Comparison of ENCODE assay signal across 22 mouse cellular contexts in the genomic region with DNA sequence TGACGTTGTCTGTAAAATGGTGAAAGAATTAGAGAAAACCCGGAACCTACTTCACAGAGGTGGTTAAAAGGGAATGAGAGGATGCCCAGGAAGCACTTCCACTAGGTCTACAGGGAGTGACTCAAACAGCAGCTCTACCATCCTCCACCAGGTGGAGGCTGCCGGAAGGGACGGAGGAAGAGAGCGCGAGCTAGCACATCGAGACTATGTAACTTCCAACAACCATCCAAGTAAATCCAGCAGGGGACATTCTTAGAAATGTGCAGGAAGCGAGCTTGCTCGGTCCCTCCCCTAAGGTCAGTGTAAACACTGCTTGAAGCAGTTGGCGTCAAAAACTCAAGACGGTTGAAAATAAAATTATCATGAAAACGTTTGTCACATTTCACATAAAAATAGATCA. TPM values are rescaled to one million over a fixed set of nuclear protein-coding genes. Genes with fewer than 3 reads are reported as not detected.
DNase-seq lines count a peak whose midpoint lies in the region; ATAC-seq and TF ChIP-seq lines count a peak whose summit lies in the region.
"Had no signal": no experiment of that assay in that cellular context is flagged by ENCODE, and none has a peak within 500 bp of the region (broad histone marks: within the 10 kb centered on the region; RNA-seq: fewer than 3 reads in every experiment).

No protein-coding gene starts in this region.

- H3K27me3 ChIP-seq in intestine, postnatal 0 days (replicated peaks; ENCODE audit: control insufficient read depth, insufficient read depth, low read length), result peaks cover 28% of the 10 kb centered on the region
- H3K27me3 ChIP-seq in intestine, embryonic 16.5 days (replicated peaks; ENCODE audit: control insufficient read depth, insufficient read depth, low read length), result peaks cover 9% of the 10 kb centered on the region
- peaks cover 12% of the 10 kb centered on the region for H3K27me3 ChIP-seq in liver, embryonic 14.5 days (ENCODE audit: control insufficient read depth, insufficient read depth, low read length)
- no peaks in the 10 kb centered on the region for H3K27me3 ChIP-seq in midbrain, postnatal 0 days (ENCODE audit: insufficient read depth, low read length)
- H3K27me3 ChIP-seq in midbrain, embryonic 14.5 days (ENCODE audit: control insufficient read depth, insufficient read depth, low read length), result peaks cover 5% of the 10 kb centered on the region
- H3K27me3 ChIP-seq in stomach, postnatal 0 days (ENCODE audit: control insufficient read depth, insufficient read depth, low read length), result no peaks in the 10 kb centered on the region
- H3K27me3 ChIP-seq: CH12.LX had no signal

- peak; percentile 43; the same call in 1 of the 2 replicates for TF ChIP-seq CTCF in intestine, postnatal 0 days (IDR thresholded peaks at IDR 0.05; ENCODE audit: low read depth)
- 0 out of 2 replicates have a peak, but pooled peaks have one; percentile 10 for TF ChIP-seq CTCF in liver, embryonic 14.5 days (IDR thresholded peaks at IDR 0.05; ENCODE audit: low read depth)
- peak; percentile 44 for TF ChIP-seq CTCF in midbrain, postnatal 0 days (IDR thresholded peaks at IDR 0.05)
- peak; percentile 51 for TF ChIP-seq CTCF in stomach, postnatal 0 days (IDR thresholded peaks at IDR 0.05; ENCODE audit: low read depth)

- H3K9ac ChIP-seq in intestine, postnatal 0 days (ENCODE audit: low read depth, low read length), result no peak overlapping the region
- H3K9ac ChIP-seq in intestine, embryonic 16.5 days (ENCODE audit: low read depth, low read length), result no peak overlapping the region
- H3K9ac ChIP-seq in liver, embryonic 14.5 days (replicated peaks), result no peak overlapping the region
- H3K9ac ChIP-seq in midbrain, postnatal 0 days (replicated peaks; ENCODE audit: low read length, poor library complexity, severe bottlenecking), result no peak overlapping the region
- no peak overlapping the region for H3K9ac ChIP-seq in midbrain, embryonic 14.5 days (replicated peaks; ENCODE audit: low read length)
- H3K9ac ChIP-seq in stomach, postnatal 0 days (ENCODE audit: low read length), result no peak overlapping the region
- H3K9ac ChIP-seq: midbrain, embryonic 13.5 days; neural tube, embryonic 13.5 days had no signal

- no peak for TF ChIP-seq EP300 in liver, embryonic 14.5 days (IDR thresholded peaks at IDR 0.05; ENCODE audit: low read depth)
- no peak for TF ChIP-seq EP300 in stomach, postnatal 0 days (optimal IDR thresholded peaks at IDR 0.05)

- H3K36me3 ChIP-seq in intestine, postnatal 0 days (ENCODE audit: control insufficient read depth, insufficient read depth), result no peaks in the 10 kb centered on the region
- no peaks in the 10 kb centered on the region for H3K36me3 ChIP-seq in intestine, embryonic 16.5 days (ENCODE audit: control insufficient read depth, insufficient read depth, low read length)
- H3K36me3 ChIP-seq in liver, embryonic 14.5 days (replicated peaks; ENCODE audit: control insufficient read depth, insufficient read depth, low read depth), result no peaks in the 10 kb centered on the region
- H3K36me3 ChIP-seq in midbrain, postnatal 0 days (ENCODE audit: insufficient read depth, low read length), result no peaks in the 10 kb centered on the region
- H3K36me3 ChIP-seq in midbrain, embryonic 14.5 days (ENCODE audit: control insufficient read depth, insufficient read depth, low read length), result no peaks in the 10 kb centered on the region
- H3K36me3 ChIP-seq in stomach, postnatal 0 days (ENCODE audit: control insufficient read depth, insufficient read depth, low read length), result no peaks in the 10 kb centered on the region
- H3K36me3 ChIP-seq: embryonic facial prominence, embryonic 10.5 days; midbrain, embryonic 13.5 days; neural tube, embryonic 13.5 days had no signal

- no peaks in the 10 kb centered on the region for H3K9me3 ChIP-seq in intestine, postnatal 0 days (ENCODE audit: control insufficient read depth)
- no peaks in the 10 kb centered on the region for H3K9me3 ChIP-seq in intestine, embryonic 16.5 days (ENCODE audit: control insufficient read depth, low read length)
- H3K9me3 ChIP-seq in liver, embryonic 14.5 days (ENCODE audit: control insufficient read depth, low read length), result no peaks in the 10 kb centered on the region
- H3K9me3 ChIP-seq in midbrain, postnatal 0 days (ENCODE audit: low read length), result no peaks in the 10 kb centered on the region
- H3K9me3 ChIP-seq in midbrain, embryonic 14.5 days (ENCODE audit: control insufficient read depth, low read length), result no peaks in the 10 kb centered on the region
- H3K9me3 ChIP-seq in stomach, postnatal 0 days (ENCODE audit: control insufficient read depth, low read length), result no peaks in the 10 kb centered on the region
- H3K9me3 ChIP-seq: embryonic facial prominence, embryonic 10.5 days; midbrain, embryonic 13.5 days; neural tube, embryonic 13.5 days had no signal

- WGBS in intestine, postnatal 0 days, result 55% methylated on average over 12 of the region's 12 CpGs
- 63% methylated on average over 12 of the region's 12 CpGs for WGBS in intestine, embryonic 16.5 days
- WGBS in liver, embryonic 14.5 days (ENCODE audit: insufficient replicate concordance), result 50% methylated on average over 12 of the region's 12 CpGs
- 70% methylated on average over 12 of the region's 12 CpGs for WGBS in midbrain, postnatal 0 days
- 72% methylated on average over 12 of the region's 12 CpGs for WGBS in midbrain, embryonic 14.5 days
- 58% methylated on average over 12 of the region's 12 CpGs for WGBS in stomach, postnatal 0 days

- no peak for ATAC-seq in intestine, postnatal 0 days
- ATAC-seq in intestine, embryonic 16.5 days, result no peak
- ATAC-seq in liver, embryonic 14.5 days (ENCODE audit: insufficient read depth), result no peak
- no peak for ATAC-seq in midbrain, postnatal 0 days (ENCODE audit: low FRiP score)
- ATAC-seq in midbrain, embryonic 14.5 days (ENCODE audit: low FRiP score, low TSS enrichment), result no peak
- no peak for ATAC-seq in stomach, postnatal 0 days (ENCODE audit: low FRiP score, low TSS enrichment)
- ATAC-seq in erythroid progenitor cell, adult 5-6 weeks (replicated peaks; ENCODE audit: low FRiP score, poor library complexity, severe bottlenecking), result no peak
- ATAC-seq: midbrain, embryonic 13.5 days had no signal

- no peak overlapping the region for H3K4me3 ChIP-seq in intestine, postnatal 0 days (ENCODE audit: low read depth, low read length)
- no peak overlapping the region for H3K4me3 ChIP-seq in intestine, embryonic 16.5 days (ENCODE audit: low read length)
- H3K4me3 ChIP-seq in liver, embryonic 14.5 days (ENCODE audit: insufficient read depth in 1 of 2, low read depth in 2 of 2, low read length in 2 of 2), result no peak overlapping the region
- H3K4me3 ChIP-seq in midbrain, postnatal 0 days (ENCODE audit: low read depth, low read length), result no peak overlapping the region
- H3K4me3 ChIP-seq in midbrain, embryonic 14.5 days (replicated peaks; ENCODE audit: low read depth, low read length), result no peak overlapping the region
- H3K4me3 ChIP-seq in stomach, postnatal 0 days (ENCODE audit: low read depth, low read length), result no peak overlapping the region
- H3K4me3 ChIP-seq: embryonic facial prominence, embryonic 10.5 days; midbrain, embryonic 13.5 days; myocyte; neural tube, embryonic 13.5 days had no signal

- no peak overlapping the region for H3K4me2 ChIP-seq in intestine, postnatal 0 days (replicated peaks; ENCODE audit: low read depth)
- no peak overlapping the region for H3K4me2 ChIP-seq in intestine, embryonic 16.5 days (ENCODE audit: low read depth, low read length)
- H3K4me2 ChIP-seq in liver, embryonic 14.5 days (ENCODE audit: low read depth), result no peak overlapping the region
- H3K4me2 ChIP-seq in midbrain, postnatal 0 days (ENCODE audit: low read depth, low read length, poor library complexity, severe bottlenecking), result no peak overlapping the region
- H3K4me2 ChIP-seq in midbrain, embryonic 14.5 days (ENCODE audit: low read length), result no peak overlapping the region
- H3K4me2 ChIP-seq in stomach, postnatal 0 days (replicated peaks; ENCODE audit: low read depth), result no peak overlapping the region
- H3K4me2 ChIP-seq: midbrain, embryonic 13.5 days; neural tube, embryonic 13.5 days had no signal

- no peak overlapping the region for H3K27ac ChIP-seq in intestine, postnatal 0 days (ENCODE audit: low read depth, low read length)
- no peak overlapping the region for H3K27ac ChIP-seq in intestine, embryonic 16.5 days (ENCODE audit: low read length)
- no peak overlapping the region for H3K27ac ChIP-seq in liver, embryonic 14.5 days
- no peak overlapping the region for H3K27ac ChIP-seq in midbrain, postnatal 0 days (ENCODE audit: low read depth, low read length)
- no peak overlapping the region for H3K27ac ChIP-seq in midbrain, embryonic 14.5 days (replicated peaks; ENCODE audit: low read depth, low read length)
- H3K27ac ChIP-seq in stomach, postnatal 0 days (replicated peaks), result no peak overlapping the region
- H3K27ac ChIP-seq: embryonic facial prominence, embryonic 10.5 days; midbrain, embryonic 13.5 days; neural tube, embryonic 13.5 days had no signal

- no peak for DNase-seq in liver, embryonic 14.5 days (ENCODE audit: low read depth in 3 of 3, low spot score in 3 of 3)
- no peak for DNase-seq in liver
- no peak for DNase-seq in midbrain, postnatal 0 days (ENCODE audit: low spot score)
- no peak for DNase-seq in midbrain, embryonic 14.5 days
- DNase-seq in stomach, postnatal 0 days (ENCODE audit: low spot score), result no peak
- DNase-seq: adrenal gland, postnatal 25 days; B cell, adult 2 months; cerebellum, adult 9-10 months; kidney, adult 18-20 months; kidney, postnatal 14 days; retina, postnatal 1 day; right cerebral cortex, postnatal 25 days; thymus, postnatal 14 days had no signal

- H3K4me1 ChIP-seq in intestine, postnatal 0 days (replicated peaks; ENCODE audit: control insufficient read depth, insufficient read depth, low read length), result no peaks in the 10 kb centered on the region
- H3K4me1 ChIP-seq in intestine, embryonic 16.5 days (ENCODE audit: control insufficient read depth, insufficient read depth, low read length), result peaks cover 5% of the 10 kb centered on the region; the same call in 1 of the 2 replicates
- H3K4me1 ChIP-seq in liver, embryonic 14.5 days (replicated peaks; ENCODE audit: control insufficient read depth in 2 of 2, insufficient read depth in 2 of 2, low read length in 1 of 2), result no peaks in the 10 kb centered on the region
- H3K4me1 ChIP-seq in midbrain, postnatal 0 days (ENCODE audit: insufficient read depth, low read length), result no peaks in the 10 kb centered on the region
- H3K4me1 ChIP-seq in midbrain, embryonic 14.5 days (ENCODE audit: control insufficient read depth, insufficient read depth, low read length), result 0 out of 2 replicates have a peak, but pooled peaks cover 4% of the 10 kb centered on the region
- H3K4me1 ChIP-seq in stomach, postnatal 0 days (replicated peaks; ENCODE audit: control insufficient read depth, insufficient read depth), result no peaks in the 10 kb centered on the region

RNA-seq across cellular contexts. Expression of a gene that starts 5.1 kb away (rescaled TPM):
- polyA plus RNA-seq in intestine, postnatal 0 days (2015; fragmentation: Nextera tagmentation; extraction: Ambion mirVana), result 9.7 and 10.5 TPM in 2 replicates
- 17.4 and 19.4 TPM in 2 replicates for polyA plus RNA-seq in intestine, embryonic 16.5 days (2015; fragmentation: Nextera tagmentation; extraction: Ambion mirVana)
- polyA plus RNA-seq in liver, embryonic 14.5 days (2012; rRNA removed), result 4.1 and 4.9 TPM in 2 replicates
- polyA plus RNA-seq in liver, embryonic 14.5 days (2014; fragmentation: Nextera tagmentation; extraction: Ambion mirVana), result 1.9 and 3.2 TPM in 2 replicates
- 46.7 and 50.6 TPM in 2 replicates for total RNA-seq in midbrain, postnatal 0 days (2014; rRNA removed)
- polyA plus RNA-seq in midbrain, postnatal 0 days (2015; fragmentation: Nextera tagmentation; extraction: Ambion mirVana), result 17.9 and 23.2 TPM in 2 replicates
- polyA plus RNA-seq in midbrain, embryonic 14.5 days (2014; fragmentation: Nextera tagmentation; extraction: Ambion mirVana), result 19.6 and 22.4 TPM in 2 replicates
- 12.6 and 13.0 TPM in 2 replicates for polyA plus RNA-seq in stomach, postnatal 0 days (2015; fragmentation: Nextera tagmentation; extraction: Ambion mirVana)
- 5.4 and 5.8 TPM in 2 replicates for total RNA-seq in erythroid progenitor cell, adult 5-6 weeks (2015; ENCODE audit: low replicate concordance)
- total RNA-seq in erythroid progenitor cell, adult 5-6 weeks (2017; ENCODE audit: low replicate concordance), result 7.6 and 12.0 TPM in 2 replicates
- total RNA-seq: CH12.LX, MEL had no signal
